Mouse (Mus musculus): ENCODE measurements around the gene Odf3l2. TPM values are rescaled to one million over a fixed set of nuclear protein-coding genes. Genes with fewer than 3 reads are reported as not detected.

The Odf3l2 gene
- polyA plus RNA-seq, 1 experiment from 2014 or later: 0.89 TPM

DNA sequence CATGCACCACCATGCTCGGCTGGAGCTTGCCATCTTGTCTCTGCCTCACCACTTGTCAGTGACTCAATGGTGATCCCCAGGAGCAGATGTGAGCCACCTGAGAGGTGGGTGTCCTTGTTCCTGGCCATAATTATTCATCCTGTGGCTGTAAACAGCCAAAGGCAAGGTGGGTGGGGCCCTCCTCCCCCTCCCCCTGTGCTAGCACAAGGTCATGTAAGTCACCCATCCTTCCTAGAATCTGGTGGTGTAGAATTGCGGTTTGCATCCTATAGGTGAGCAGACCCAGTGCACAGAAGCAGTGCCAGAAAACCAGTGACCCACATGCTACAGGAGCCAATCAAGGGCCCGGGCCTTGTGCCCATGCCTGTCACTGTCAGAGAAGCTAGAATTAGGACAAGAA lies 27.5 kb upstream of the Odf3l2 start:
- 94% methylated on average over 3 of the region's 3 CpGs for WGBS

DNA sequence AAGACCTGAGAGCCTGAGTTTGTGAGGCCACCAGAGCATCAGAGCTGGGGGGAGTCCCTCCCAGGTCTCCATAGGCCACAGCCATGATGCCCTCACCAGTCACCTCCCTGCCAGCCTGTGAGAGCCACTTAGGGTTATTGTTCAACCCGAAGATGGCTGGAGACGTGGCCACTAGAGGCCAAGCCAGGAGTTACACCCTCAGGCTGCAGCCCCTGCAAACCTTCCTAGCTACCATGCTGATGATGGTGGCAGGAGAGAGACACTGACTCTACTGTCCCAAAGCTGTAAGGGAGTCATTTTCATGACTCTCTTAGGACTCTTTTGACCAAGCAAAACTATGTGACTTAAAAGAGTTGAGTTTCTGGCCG lies 26.5 kb upstream of the Odf3l2 start:
- H3K4me1 ChIP-seq (ENCODE audit: control insufficient read depth, insufficient read depth, low read depth, low read length): peaks cover 19% of the 10 kb centered on the region
- no peaks in the 10 kb centered on the region for H3K27me3 ChIP-seq (replicated peaks; ENCODE audit: control insufficient read depth, insufficient read depth, low read length)
- H3K4me2 ChIP-seq (ENCODE audit: low read length): no peak overlapping the region
- H3K9ac ChIP-seq (ENCODE audit: low read depth, low read length): no peak overlapping the region
- ATAC-seq: no peak
- H3K4me3 ChIP-seq (ENCODE audit: low read length): no peak overlapping the region
- 47% methylated on average over 3 of the region's 3 CpGs for WGBS
- H3K9me3 ChIP-seq (ENCODE audit: control insufficient read depth, low read length): no peaks in the 10 kb centered on the region
- H3K27ac ChIP-seq (ENCODE audit: low read depth, low read length): no peak overlapping the region
- peaks cover 10% of the 10 kb centered on the region for H3K36me3 ChIP-seq (ENCODE audit: control insufficient read depth, insufficient read depth, low read length)

More for the DNA sequence above, 27.5 kb upstream of the Odf3l2 start:
- Histone ChIP-seq H3K4me2 (ENCODE audit: low read length) (no peak overlapping the region), H3K4me3 (ENCODE audit: low read length) (no peak overlapping the region), H3K27ac (ENCODE audit: low read depth, low read length) (no peak overlapping the region), H3K4me1 (ENCODE audit: control insufficient read depth, insufficient read depth, low read depth, low read length) (peaks cover 18% of the 10 kb centered on the region), H3K9ac (ENCODE audit: low read depth, low read length) (no peak overlapping the region), H3K9me3 (ENCODE audit: control insufficient read depth, low read length) (no peaks in the 10 kb centered on the region), H3K27me3 (replicated peaks; ENCODE audit: control insufficient read depth, insufficient read depth, low read length) (no peaks in the 10 kb centered on the region), H3K36me3 (ENCODE audit: control insufficient read depth, insufficient read depth, low read length) (peaks cover 10% of the 10 kb centered on the region)
- ATAC-seq: no peak

DNA sequence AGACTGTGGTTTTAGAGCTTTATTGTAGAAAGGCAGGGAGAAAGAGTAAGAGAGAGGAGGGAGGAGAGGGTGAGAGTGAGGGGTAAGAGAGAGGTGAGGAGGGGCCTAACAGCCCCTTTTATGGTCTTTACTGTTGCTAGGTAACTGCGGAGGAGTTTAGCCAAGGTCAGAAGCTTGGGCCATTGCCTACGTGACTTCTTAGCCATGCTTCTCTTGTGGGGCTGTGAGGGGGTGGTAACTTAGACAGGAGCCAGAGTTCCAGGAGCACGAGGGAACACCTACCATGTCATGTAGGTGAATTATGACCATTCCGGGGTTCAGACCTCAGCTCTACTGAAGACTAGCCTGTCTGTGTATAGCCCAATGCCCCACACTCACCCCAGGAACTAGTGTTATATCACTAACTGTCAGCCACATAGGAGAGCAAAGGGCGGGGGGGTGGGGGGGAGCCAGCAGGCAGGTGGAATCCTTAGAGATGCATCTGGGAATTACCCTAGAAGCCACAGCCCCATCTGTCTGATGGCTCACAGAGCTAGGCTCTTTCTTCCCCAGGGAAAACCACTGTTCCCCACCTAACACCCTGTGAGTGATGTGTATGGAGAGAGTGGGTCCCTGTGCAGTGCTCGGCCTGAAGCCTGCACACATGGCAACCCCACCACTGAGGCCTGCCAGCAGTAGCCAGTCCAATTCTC lies 26.0 kb upstream of the Odf3l2 start:
- H3K27ac ChIP-seq (ENCODE audit: low read depth, low read length): no peak overlapping the region
- H3K4me3 ChIP-seq (ENCODE audit: low read length): no peak overlapping the region
- peaks cover 8% of the 10 kb centered on the region for H3K36me3 ChIP-seq (ENCODE audit: control insufficient read depth, insufficient read depth, low read length)
- no peaks in the 10 kb centered on the region for H3K9me3 ChIP-seq (ENCODE audit: control insufficient read depth, low read length)
- no peak for ATAC-seq
- no peak overlapping the region for H3K9ac ChIP-seq (ENCODE audit: low read depth, low read length)
- H3K4me1 ChIP-seq (ENCODE audit: control insufficient read depth, insufficient read depth, low read depth, low read length): peaks cover 19% of the 10 kb centered on the region
- peak overlapping the region; percentile 96 for H3K4me2 ChIP-seq (ENCODE audit: low read length)
- 65% methylated on average over 6 of the region's 6 CpGs for WGBS
- no peaks in the 10 kb centered on the region for H3K27me3 ChIP-seq (replicated peaks; ENCODE audit: control insufficient read depth, insufficient read depth, low read length)

DNA sequence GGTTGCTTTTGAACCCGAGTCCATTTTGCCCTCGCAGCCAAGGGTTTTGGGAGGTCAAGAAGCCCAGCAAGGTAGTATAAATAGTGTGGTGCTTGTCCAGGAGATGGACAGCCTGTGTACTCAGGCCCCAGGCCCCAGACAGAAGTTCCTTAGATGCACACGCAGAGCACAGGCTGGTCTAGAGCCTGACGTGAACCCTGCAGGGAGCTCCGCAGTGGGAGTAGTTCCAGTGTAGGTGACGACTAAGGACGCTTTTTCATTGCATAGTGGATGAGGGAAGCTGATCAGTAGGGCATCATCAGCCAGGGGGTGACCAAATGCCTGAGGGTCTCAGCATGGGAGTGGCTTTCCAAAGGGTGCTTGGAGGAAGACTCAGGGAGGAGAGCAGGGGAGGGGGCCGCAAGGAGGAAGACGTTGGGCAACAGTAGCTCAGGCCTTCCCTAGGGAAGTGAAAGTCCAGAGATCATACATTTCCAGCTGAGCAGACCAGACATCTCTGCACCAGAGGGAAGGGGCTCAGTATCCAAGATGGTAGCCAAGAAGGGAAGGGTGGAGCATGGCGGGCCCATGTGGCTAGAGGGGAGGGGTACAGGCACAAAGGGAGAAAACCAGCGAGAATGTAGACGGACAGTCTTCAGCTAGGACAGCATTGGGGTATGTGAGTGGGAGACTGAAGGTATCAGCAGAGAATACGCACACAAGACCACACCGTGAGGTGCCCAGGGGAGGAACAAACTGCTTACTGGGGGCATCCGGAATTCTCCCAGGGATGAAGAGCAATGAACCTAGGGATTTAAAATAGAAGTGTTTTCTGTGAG lies 24.7 kb upstream of the Odf3l2 start:
- H3K4me3 ChIP-seq (ENCODE audit: low read length): peak overlapping the region; percentile 97
- H3K4me2 ChIP-seq (ENCODE audit: low read length): peak overlapping the region; percentile 96
- peaks cover 19% of the 10 kb centered on the region for H3K4me1 ChIP-seq (ENCODE audit: control insufficient read depth, insufficient read depth, low read depth, low read length)
- H3K27ac ChIP-seq (ENCODE audit: low read depth, low read length): peak overlapping the region; percentile 99
- H3K9me3 ChIP-seq (ENCODE audit: control insufficient read depth, low read length): no peaks in the 10 kb centered on the region
- no peaks in the 10 kb centered on the region for H3K27me3 ChIP-seq (replicated peaks; ENCODE audit: control insufficient read depth, insufficient read depth, low read length)
- H3K36me3 ChIP-seq (ENCODE audit: control insufficient read depth, insufficient read depth, low read length): no peaks in the 10 kb centered on the region; the same call in 1 of the 2 replicates
- H3K9ac ChIP-seq (ENCODE audit: low read depth, low read length): peak overlapping the region; percentile 94
- WGBS: 35% methylated on average over 15 of the region's 15 CpGs
- ATAC-seq: peak; percentile 40

DNA sequence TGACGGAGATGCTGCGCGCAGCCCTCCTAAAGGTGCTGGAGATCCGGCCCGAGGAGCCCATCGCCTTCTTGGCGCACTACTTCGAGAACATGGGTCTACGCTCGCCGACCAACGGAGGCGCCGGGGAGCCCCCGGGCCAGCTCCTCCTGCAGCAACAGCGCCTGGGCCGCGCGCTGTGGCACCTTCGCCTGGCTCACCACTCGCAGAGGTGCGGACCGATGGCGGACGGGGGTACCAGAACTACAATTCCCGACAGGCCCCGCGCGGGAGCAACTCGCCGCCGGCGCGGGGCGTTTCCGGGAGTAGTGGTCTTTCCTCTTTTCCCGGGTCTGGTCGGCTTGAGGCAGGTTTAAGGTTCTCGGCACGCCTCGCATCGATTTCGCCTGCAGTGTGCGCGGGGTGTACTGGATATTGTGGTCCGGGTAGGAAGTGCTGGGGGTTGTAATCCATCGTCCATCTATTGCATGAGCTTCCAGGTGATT lies 24.1 kb upstream of the Odf3l2 start:
- no peaks in the 10 kb centered on the region for H3K36me3 ChIP-seq (ENCODE audit: control insufficient read depth, insufficient read depth, low read length)
- H3K27me3 ChIP-seq (replicated peaks; ENCODE audit: control insufficient read depth, insufficient read depth, low read length): no peaks in the 10 kb centered on the region
- H3K27ac ChIP-seq (ENCODE audit: low read depth, low read length): peak overlapping the region; percentile 99
- peak; percentile 70 for ATAC-seq
- no peaks in the 10 kb centered on the region for H3K9me3 ChIP-seq (ENCODE audit: control insufficient read depth, low read length)
- peak overlapping the region; percentile 97 for H3K4me3 ChIP-seq (ENCODE audit: low read length)
- 0% methylated on average over 45 of the region's 47 CpGs for WGBS
- H3K4me1 ChIP-seq (ENCODE audit: control insufficient read depth, insufficient read depth, low read depth, low read length): peaks cover 19% of the 10 kb centered on the region
- peak overlapping the region; percentile 94 for H3K9ac ChIP-seq (ENCODE audit: low read depth, low read length)
- peak overlapping the region; percentile 96 for H3K4me2 ChIP-seq (ENCODE audit: low read length)

GRCm38 (mm10) chr10:79668771-79669575 lies 23.4 kb upstream of the Odf3l2 start, which contains the start of gene Tpgs1:
Gene Tpgs1 (plus strand): TSS chr10:79669369.
- under 1% methylated on average over 45 of the region's 45 CpGs for WGBS
- H3K9ac ChIP-seq (ENCODE audit: low read depth, low read length): peak within 1 kb of the TSS; percentile 94

DNA sequence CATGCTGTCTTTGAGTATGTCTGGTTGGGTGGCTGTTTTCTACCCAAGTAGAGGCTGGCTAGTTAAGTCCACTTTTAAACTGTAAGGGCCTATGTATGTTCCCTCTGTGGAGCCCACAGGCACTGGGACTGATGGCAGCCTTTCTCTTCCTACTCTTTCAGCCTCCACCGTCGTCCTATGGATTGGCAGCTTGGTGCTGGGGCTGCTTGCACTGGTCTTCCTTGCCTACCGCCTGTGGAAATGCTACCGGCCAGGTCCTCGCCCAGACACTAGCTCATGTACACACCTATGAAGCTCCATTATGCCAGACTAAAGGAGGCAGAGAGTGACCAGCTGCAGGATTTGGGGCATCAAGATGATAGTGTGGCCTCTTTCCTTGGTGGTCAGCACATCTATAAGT lies 22.5 kb upstream of the Odf3l2 start:
- no peaks in the 10 kb centered on the region for H3K36me3 ChIP-seq (ENCODE audit: control insufficient read depth, insufficient read depth, low read length)
- no peaks in the 10 kb centered on the region for H3K9me3 ChIP-seq (ENCODE audit: control insufficient read depth, low read length)
- H3K27ac ChIP-seq (ENCODE audit: low read depth, low read length): peak overlapping the region; percentile 99
- H3K4me1 ChIP-seq (ENCODE audit: control insufficient read depth, insufficient read depth, low read depth, low read length): peaks cover 19% of the 10 kb centered on the region
- H3K4me3 ChIP-seq (ENCODE audit: low read length): peak overlapping the region; percentile 97; the same call in 1 of the 2 replicates
- peak overlapping the region; percentile 94 for H3K9ac ChIP-seq (ENCODE audit: low read depth, low read length)
- ATAC-seq: no peak
- peak overlapping the region; percentile 96 for H3K4me2 ChIP-seq (ENCODE audit: low read length)
- no peaks in the 10 kb centered on the region for H3K27me3 ChIP-seq (replicated peaks; ENCODE audit: control insufficient read depth, insufficient read depth, low read length)
- WGBS: 78% methylated on average over 5 of the region's 5 CpGs

More at GRCm38 (mm10) chr10:79668771-79669575, 23.4 kb upstream of the Odf3l2 start, which contains the start of gene Tpgs1:
- ATAC-seq: peak; percentile 86
- peak within 1 kb of the TSS; percentile 97 for H3K4me3 ChIP-seq (ENCODE audit: low read length)
- peak within 1 kb of the TSS; percentile 99 for H3K27ac ChIP-seq (ENCODE audit: low read depth, low read length)
- no peaks in the 10 kb centered on the region for H3K36me3 ChIP-seq (ENCODE audit: control insufficient read depth, insufficient read depth, low read length)
- H3K4me1 ChIP-seq (ENCODE audit: control insufficient read depth, insufficient read depth, low read depth, low read length): peaks cover 19% of the 10 kb centered on the region
- no peaks in the 10 kb centered on the region for H3K9me3 ChIP-seq (ENCODE audit: control insufficient read depth, low read length)
- no peaks in the 10 kb centered on the region for H3K27me3 ChIP-seq (replicated peaks; ENCODE audit: control insufficient read depth, insufficient read depth, low read length)
- H3K4me2 ChIP-seq (ENCODE audit: low read length): peak within 1 kb of the TSS; percentile 96

DNA sequence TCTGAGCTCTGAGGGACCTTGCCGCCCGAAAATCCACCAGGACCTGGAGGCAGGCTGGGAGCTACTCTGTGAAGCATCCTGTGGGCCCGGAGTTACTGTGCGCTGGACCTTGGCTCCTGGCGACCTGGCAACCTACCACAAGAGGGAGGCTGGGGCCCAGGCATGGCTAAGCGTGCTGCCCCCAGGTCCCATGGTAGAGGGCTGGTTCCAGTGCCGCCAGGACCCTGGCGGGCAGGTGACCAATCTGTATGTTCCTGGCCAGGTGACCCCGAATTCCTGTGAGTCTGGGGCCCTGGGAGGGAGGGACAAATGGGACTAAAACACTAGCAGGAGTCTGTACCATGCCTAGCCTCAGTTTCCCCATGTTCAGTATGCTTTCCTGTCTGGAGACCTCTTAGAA lies 21.0 kb upstream of the Odf3l2 start:
- Histone ChIP-seq H3K4me3 (ENCODE audit: low read length) (no peak overlapping the region), H3K4me2 (ENCODE audit: low read length) (no peak overlapping the region), H3K9ac (ENCODE audit: low read depth, low read length) (no peak overlapping the region), H3K27me3 (replicated peaks; ENCODE audit: control insufficient read depth, insufficient read depth, low read length) (no peaks in the 10 kb centered on the region), H3K27ac (ENCODE audit: low read depth, low read length) (no peak overlapping the region), H3K36me3 (ENCODE audit: control insufficient read depth, insufficient read depth, low read length) (no peaks in the 10 kb centered on the region), H3K9me3 (ENCODE audit: control insufficient read depth, low read length) (no peaks in the 10 kb centered on the region), H3K4me1 (ENCODE audit: control insufficient read depth, insufficient read depth, low read depth, low read length) (peaks cover 19% of the 10 kb centered on the region)
- no peak for ATAC-seq
- 77% methylated on average over 9 of the region's 9 CpGs for WGBS
